ENCODE assay signal across 24 mouse cellular contexts in the genomic region with DNA sequence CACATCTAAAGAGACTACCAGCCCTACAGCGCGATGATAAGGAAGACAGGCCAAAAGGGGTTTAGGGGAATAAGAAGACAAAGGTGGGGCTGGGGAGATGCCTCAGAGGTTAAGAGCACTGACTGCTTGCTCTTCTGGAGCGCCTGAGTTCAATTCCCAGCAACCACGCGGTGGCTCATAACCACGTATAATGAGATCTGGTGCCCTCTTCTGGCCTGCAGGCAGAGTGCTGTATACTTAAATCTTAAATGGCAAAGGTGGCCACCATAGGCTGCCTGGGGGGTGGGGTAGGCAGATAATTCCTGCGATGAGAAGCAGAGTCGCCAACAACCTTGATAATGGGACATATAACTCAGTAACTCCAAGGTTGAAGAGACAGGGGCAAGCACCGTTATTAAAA. TPM values are rescaled to one million over a fixed set of nuclear protein-coding genes. Genes with fewer than 3 reads are reported as not detected.
DNase-seq lines count a peak whose midpoint lies in the region; ATAC-seq and TF ChIP-seq lines count a peak whose summit lies in the region.
"Had no signal": no experiment of that assay in that cellular context is flagged by ENCODE, and none has a peak within 500 bp of the region (broad histone marks: within the 10 kb centered on the region; RNA-seq: fewer than 3 reads in every experiment).

No protein-coding gene starts in this region.

- H3K9ac ChIP-seq in liver, embryonic 14.5 days (replicated peaks), result no peak overlapping the region
- no peak overlapping the region for H3K9ac ChIP-seq in liver, embryonic 12.5 days
- H3K9ac ChIP-seq in ES-Bruce4 (ENCODE audit: low read depth, poor library complexity, severe bottlenecking), result no peak overlapping the region
- H3K9ac ChIP-seq: embryonic facial prominence, embryonic 13.5 days; limb, embryonic 15.5 days; midbrain, embryonic 12.5 days had no signal

- H3K4me1 ChIP-seq in liver, embryonic 14.5 days (replicated peaks; ENCODE audit: control insufficient read depth in 2 of 2, insufficient read depth in 2 of 2, low read length in 1 of 2), result no peaks in the 10 kb centered on the region
- peaks cover 6% of the 10 kb centered on the region for H3K4me1 ChIP-seq in liver, embryonic 12.5 days
- H3K4me1 ChIP-seq in ES-Bruce4 (ENCODE audit: control insufficient read depth, insufficient read depth, low read length), result no peaks in the 10 kb centered on the region
- peaks cover 9% of the 10 kb centered on the region for H3K4me1 ChIP-seq in small intestine, adult 2 months (ENCODE audit: control insufficient read depth, insufficient read depth, insufficient read length, low read length)

- TF ChIP-seq CTCF in gastrocnemius, adult 2 months (IDR thresholded peaks at IDR 0.05), result peak; percentile 28; the same call in 1 of the 2 replicates
- TF ChIP-seq CTCF in liver, embryonic 14.5 days (IDR thresholded peaks at IDR 0.05; ENCODE audit: low read depth), result peak; percentile 48
- peak; percentile 58 for TF ChIP-seq CTCF in ES-Bruce4 (IDR thresholded peaks at IDR 0.05; ENCODE audit: low read depth, low read length)
- peak; percentile 24; the same call in 1 of the 2 replicates for TF ChIP-seq CTCF in small intestine, adult 2 months (IDR thresholded peaks at IDR 0.05; ENCODE audit: extremely low read depth, insufficient read length, insufficient replicate concordance, low read depth, low read length)

- peak; percentile 21 for DNase-seq in gastrocnemius, adult 2 months
- DNase-seq in gastrocnemius, postnatal 14 days, result no peak
- no peak for DNase-seq in liver, embryonic 14.5 days (ENCODE audit: low read depth in 3 of 3, low spot score in 3 of 3)
- DNase-seq in natural killer cell, adult 2 months (ENCODE audit: low spot score in 2 of 2), result no peak
- DNase-seq: cerebellum, adult 9-10 months; heart, adult 18-20 months; kidney, postnatal 14 days; layer of hippocampus, adult 9-11 months; lung, adult 18-20 months; lung, postnatal 4 days; thymus, postnatal 36 days had no signal

- no peaks in the 10 kb centered on the region for H3K9me3 ChIP-seq in liver, embryonic 14.5 days (ENCODE audit: control insufficient read depth, low read length)
- no peaks in the 10 kb centered on the region for H3K9me3 ChIP-seq in liver, embryonic 12.5 days (replicated peaks)
- H3K9me3 ChIP-seq in ES-Bruce4 (replicated peaks; ENCODE audit: control insufficient read depth, insufficient read depth, low read length, poor library complexity, severe bottlenecking), result no peaks in the 10 kb centered on the region
- H3K9me3 ChIP-seq: limb, embryonic 15.5 days; midbrain, embryonic 12.5 days had no signal

- no peak overlapping the region for H3K4me3 ChIP-seq in gastrocnemius, adult 2 months
- no peak overlapping the region for H3K4me3 ChIP-seq in liver, embryonic 14.5 days (ENCODE audit: insufficient read depth in 1 of 2, low read depth in 2 of 2, low read length in 2 of 2)
- H3K4me3 ChIP-seq in liver, embryonic 12.5 days, result no peak overlapping the region
- no peak overlapping the region for H3K4me3 ChIP-seq in ES-Bruce4 (ENCODE audit: low read depth, low read length)
- H3K4me3 ChIP-seq in small intestine, adult 2 months (ENCODE audit: low read depth, low read length), result no peak overlapping the region
- H3K4me3 ChIP-seq: embryonic facial prominence, embryonic 13.5 days; limb, embryonic 15.5 days; midbrain, embryonic 12.5 days had no signal

- intact Hi-C loops in gastrocnemius, adult 2 months (cut with DNase I), result no loop called here
- intact Hi-C loops in gastrocnemius, postnatal 14 days (cut with DNase I; ENCODE audit: low total_unique reads), result no loop called here

- no peak for TF ChIP-seq EP300 in liver, embryonic 14.5 days (IDR thresholded peaks at IDR 0.05; ENCODE audit: low read depth)
- TF ChIP-seq EP300 in ES-Bruce4 (IDR thresholded peaks at IDR 0.05; ENCODE audit: insufficient read depth, low read depth, low read length), result no peak

- ATAC-seq in liver, embryonic 14.5 days (ENCODE audit: insufficient read depth), result no peak
- no peak for ATAC-seq in liver, embryonic 12.5 days
- ATAC-seq in megakaryocyte, adult 5-6 weeks (ENCODE audit: poor library complexity, severe bottlenecking), result no peak
- ATAC-seq: activated CD4-positive, CD25-positive, alpha-beta regulatory T cell, adult 4 months; inflammation-experienced regulatory T-cells, adult 6 months had no signal

- H3K36me3 ChIP-seq in liver, embryonic 14.5 days (replicated peaks; ENCODE audit: control insufficient read depth, insufficient read depth, low read depth), result no peaks in the 10 kb centered on the region
- peaks cover 20% of the 10 kb centered on the region for H3K36me3 ChIP-seq in liver, embryonic 12.5 days
- no peaks in the 10 kb centered on the region for H3K36me3 ChIP-seq in ES-Bruce4 (ENCODE audit: control insufficient read depth, insufficient read depth, low read length, poor library complexity, severe bottlenecking)
- peaks cover 43% of the 10 kb centered on the region for H3K36me3 ChIP-seq in small intestine, adult 2 months (ENCODE audit: control insufficient read depth, insufficient read depth, low read length)

- WGBS in liver, embryonic 14.5 days (ENCODE audit: insufficient replicate concordance), result 70% methylated on average over 9 of the region's 9 CpGs
- 54% methylated on average over 9 of the region's 9 CpGs for WGBS in liver, embryonic 12.5 days (ENCODE audit: insufficient replicate concordance)
- 92% methylated on average over 9 of the region's 9 CpGs for WGBS in small intestine, adult 2 months

- H3K27me3 ChIP-seq in liver, embryonic 14.5 days (ENCODE audit: control insufficient read depth, insufficient read depth, low read length), result no peaks in the 10 kb centered on the region
- no peaks in the 10 kb centered on the region for H3K27me3 ChIP-seq in liver, embryonic 12.5 days (replicated peaks)
- H3K27me3 ChIP-seq in ES-Bruce4 (ENCODE audit: control insufficient read depth, insufficient read depth, low read length, poor library complexity, severe bottlenecking), result no peaks in the 10 kb centered on the region
- H3K27me3 ChIP-seq in small intestine, adult 2 months (ENCODE audit: control insufficient read depth, insufficient read depth, low read length), result no peaks in the 10 kb centered on the region
- H3K27me3 ChIP-seq: embryonic facial prominence, embryonic 13.5 days; limb, embryonic 15.5 days; midbrain, embryonic 12.5 days had no signal

- H3K27ac ChIP-seq in gastrocnemius, adult 2 months, result 0 out of 2 replicates have a peak overlapping the region, but pooled peaks have one; percentile 87
- no peak overlapping the region for H3K27ac ChIP-seq in liver, embryonic 14.5 days
- no peak overlapping the region for H3K27ac ChIP-seq in liver, embryonic 12.5 days
- no peak overlapping the region for H3K27ac ChIP-seq in ES-Bruce4 (ENCODE audit: insufficient read depth, low read length)
- no peak overlapping the region for H3K27ac ChIP-seq in small intestine, adult 2 months (ENCODE audit: insufficient read depth, low read depth, low read length)
- H3K27ac ChIP-seq: embryonic facial prominence, embryonic 13.5 days; limb, embryonic 15.5 days; midbrain, embryonic 12.5 days had no signal

- H3K4me2 ChIP-seq in liver, embryonic 14.5 days (ENCODE audit: low read depth), result no peak overlapping the region
- H3K4me2 ChIP-seq in liver, embryonic 12.5 days, result no peak overlapping the region
- H3K4me2 ChIP-seq: embryonic facial prominence, embryonic 13.5 days; limb, embryonic 15.5 days; midbrain, embryonic 12.5 days had no signal

- no peak for TF ChIP-seq POLR2A in ES-Bruce4 (IDR thresholded peaks at IDR 0.05; ENCODE audit: insufficient read depth, low read length)
- no peak for TF ChIP-seq POLR2A in small intestine, adult 2 months (IDR thresholded peaks at IDR 0.05; ENCODE audit: low read depth, low read length)

RNA-seq across cellular contexts. Expression of gene Spata32, which starts 19.5 kb away (rescaled TPM):
- total RNA-seq in gastrocnemius, adult 2 months (2021), result not detected
- not detected for total RNA-seq in gastrocnemius, postnatal 14 days (2021)
- not detected in 2 replicates for polyA plus RNA-seq in liver, embryonic 14.5 days (2012; rRNA removed)
- polyA plus RNA-seq in liver, embryonic 14.5 days (2014; fragmentation: Nextera tagmentation; extraction: Ambion mirVana), result 0.13 TPM in 1 of 2 replicates, not detected in the other
- polyA plus RNA-seq in liver, embryonic 12.5 days (2016; fragmentation: Nextera tagmentation; extraction: Ambion mirVana), result not detected in 2 replicates
- polyA plus RNA-seq in ES-Bruce4 (2011; ENCODE audit: insufficient read depth, insufficient read length, low read depth, missing spikeins), result not detected in 2 replicates
- polyA plus RNA-seq in small intestine, adult 2 months (2012; rRNA removed), result not detected in 2 replicates
- total RNA-seq in megakaryocyte, adult 5-6 weeks (2015), result not detected in 2 replicates
- not detected in 2 replicates for total RNA-seq in megakaryocyte, adult 5-6 weeks (2017)
- total RNA-seq: adrenal gland, postnatal 4 days; gastrocnemius, adult 8-10 months; heart, adult 18-20 months had no signal
- polyA plus RNA-seq: activated CD4-positive, CD25-positive, alpha-beta regulatory T cell, adult 4 months; embryonic facial prominence, embryonic 13.5 days; heart, embryonic 16.5 days; hindbrain, embryonic 11.5 days; inflammation-experienced regulatory T-cells, adult 6 months; limb, embryonic 15.5 days; midbrain, embryonic 12.5 days had no signal

RNA-seq across cellular contexts. Expression of gene 1700023F06Rik, which starts 29.4 kb away (rescaled TPM):
- not detected for total RNA-seq in gastrocnemius, adult 2 months (2021)
- not detected for total RNA-seq in gastrocnemius, postnatal 14 days (2021)
- polyA plus RNA-seq in liver, embryonic 14.5 days (2012; rRNA removed), result not detected in 2 replicates
- not detected in 2 replicates for polyA plus RNA-seq in liver, embryonic 14.5 days (2014; fragmentation: Nextera tagmentation; extraction: Ambion mirVana)
- 0.11 TPM in 1 of 2 replicates, not detected in the other for polyA plus RNA-seq in liver, embryonic 12.5 days (2016; fragmentation: Nextera tagmentation; extraction: Ambion mirVana)
- 2.0 and 2.2 TPM in 2 replicates for polyA plus RNA-seq in ES-Bruce4 (2011; ENCODE audit: insufficient read depth, insufficient read length, low read depth, missing spikeins)
- polyA plus RNA-seq in small intestine, adult 2 months (2012; rRNA removed), result 0.50 and 0.51 TPM in 2 replicates
- not detected in 2 replicates for total RNA-seq in megakaryocyte, adult 5-6 weeks (2015)
- total RNA-seq in megakaryocyte, adult 5-6 weeks (2017), result not detected in 2 replicates
- total RNA-seq: gastrocnemius, adult 8-10 months; heart, adult 18-20 months had no signal
- polyA plus RNA-seq: activated CD4-positive, CD25-positive, alpha-beta regulatory T cell, adult 4 months; inflammation-experienced regulatory T-cells, adult 6 months; midbrain, embryonic 12.5 days had no signal

RNA-seq across cellular contexts. Expression of gene Map3k14, which starts 29.5 kb away (rescaled TPM):
- total RNA-seq in gastrocnemius, adult 2 months (2021), result 1 to 10 TPM; 4.1 to 4.2 TPM
- 1 to 10 TPM; 2.2 to 2.3 TPM for total RNA-seq in gastrocnemius, postnatal 14 days (2021)
- polyA plus RNA-seq in liver, embryonic 14.5 days (2012; rRNA removed), result 0.47 and 0.54 TPM in 2 replicates
- polyA plus RNA-seq in liver, embryonic 14.5 days (2014; fragmentation: Nextera tagmentation; extraction: Ambion mirVana), result 0.14 and 0.18 TPM in 2 replicates
- 0.84 and 0.93 TPM in 2 replicates for polyA plus RNA-seq in liver, embryonic 12.5 days (2016; fragmentation: Nextera tagmentation; extraction: Ambion mirVana)
- 2.2 and 3.3 TPM in 2 replicates for polyA plus RNA-seq in ES-Bruce4 (2011; ENCODE audit: insufficient read depth, insufficient read length, low read depth, missing spikeins)
- polyA plus RNA-seq in small intestine, adult 2 months (2012; rRNA removed), result 9.9 and 12.7 TPM in 2 replicates
- 14.5 and 16.6 TPM in 2 replicates for total RNA-seq in megakaryocyte, adult 5-6 weeks (2015)
- total RNA-seq in megakaryocyte, adult 5-6 weeks (2017), result 15.4 and 15.7 TPM in 2 replicates
